Mouse (Mus musculus) spleen, adult 2 months (tissue): Measurements from ENCODE around the gene Exosc1. TPM values are rescaled to one million over a fixed set of nuclear protein-coding genes. Genes with fewer than 3 reads are reported as not detected.

Experiments
- DNase-seq, 2 experiments: peaks; one replicate each; pipeline versions ENCODE4 v3.0.0 to v3.0.0-alpha.2; 2012 to 2021; ENCODE audit warnings: low spot score in 2 of 2, low read depth in 1 of 2
- H3K27ac ChIP-seq: fragments of 200-500 bp; 2 replicates; pipeline ENCODE4 v1.5.1; 2012; ENCODE audit warnings: low read length, inconsistent platforms; ENCODE audit not compliant: insufficient read depth
- H3K27me3 ChIP-seq: fragments of 200-500 bp; 2 replicates; pipeline ENCODE4 v1.6.1; 2012; ENCODE audit warnings: mild to moderate bottlenecking, moderate library complexity, low read length, inconsistent platforms; ENCODE audit not compliant: control insufficient read depth, insufficient read depth
- H3K36me3 ChIP-seq: fragments of 200-500 bp; 2 replicates; pipeline ENCODE4 v1.6.1; 2012; ENCODE audit warnings: mild to moderate bottlenecking, low read length, inconsistent platforms; ENCODE audit not compliant: control insufficient read depth, insufficient read depth
- H3K4me1 ChIP-seq: fragments of 200-500 bp; 2 replicates; pipeline ENCODE4 v1.6.1; 2011; ENCODE audit warnings: inconsistent platforms; ENCODE audit not compliant: control insufficient read depth, insufficient read depth, insufficient read length
- H3K4me3 ChIP-seq: fragments of 200-500 bp; 2 replicates; pipeline ENCODE4 v1.5.1; 2011; ENCODE audit warnings: mild to moderate bottlenecking, inconsistent platforms; ENCODE audit not compliant: insufficient read depth, insufficient read length; ENCODE audit errors: extremely low read depth
- CTCF ChIP-seq: fragments of 200-500 bp; IDR thresholded peaks from 2 replicates; pipeline ENCODE4 v1.5.1; 2011; ENCODE audit warnings: mild to moderate bottlenecking, inconsistent platforms; ENCODE audit not compliant: insufficient read depth, insufficient read length, insufficient replicate concordance; ENCODE audit errors: extremely low read depth
- POLR2A ChIP-seq: fragments of 200-500 bp; IDR thresholded peaks from 2 replicates; pipeline ENCODE4 v1.6.1; 2011; ENCODE audit warnings: low read depth, low read length, inconsistent platforms
- WGBS: fragments of 180-500 bp; shearing (Covaris S2); methylation state at CpG from one replicate; pipeline ENCODE4 v1.1.7; 2018; 5-methylcytosine and 5-hydroxymethylcytosine counted together
- polyA plus RNA-seq: library from polyadenylated mRNA; depleted of rRNA; stranded (reverse); fragments of >200 nt; gene quantifications from 2 replicates; pipeline ENCODE4 v1.2.3, GENCODE M21; 2012

Exosc1 gene
- polyA plus RNA-seq, 1 experiment: 11.0 TPM

DNA sequence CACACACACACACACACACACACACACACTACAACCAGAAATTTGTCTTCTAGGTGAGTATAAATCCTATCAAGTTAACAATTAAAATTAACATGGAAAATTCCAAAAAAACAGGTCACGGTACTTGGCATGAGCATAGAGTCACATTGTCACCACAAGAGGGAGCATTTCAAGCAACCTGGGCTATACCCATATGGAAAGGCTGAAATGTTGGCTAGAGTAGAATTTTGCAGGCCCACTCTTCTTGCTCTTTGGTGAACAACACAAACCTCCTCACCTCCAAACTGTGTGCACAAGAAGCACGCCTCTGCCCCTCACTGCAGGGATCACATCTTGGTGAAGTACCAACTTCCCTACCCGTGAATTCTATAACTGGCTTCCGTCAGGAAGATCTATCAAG, 34.4 kb downstream of the Exosc1 start:
- Histone ChIP-seq H3K4me1 (peaks cover 9% of the 10 kb centered on the region; the same call in 1 of the 2 replicates), H3K36me3 (no peaks in the 10 kb centered on the region), H3K27ac (no peak overlapping the region), H3K4me3 (no peak overlapping the region), H3K27me3 (no peaks in the 10 kb centered on the region)
- 66% methylated on average over 4 of the region's 4 CpGs for WGBS
- TF ChIP-seq CTCF: peak; percentile 0; the same call in 1 of the 2 replicates
- TF ChIP-seq POLR2A: no peak
- no peak for DNase-seq

DNA sequence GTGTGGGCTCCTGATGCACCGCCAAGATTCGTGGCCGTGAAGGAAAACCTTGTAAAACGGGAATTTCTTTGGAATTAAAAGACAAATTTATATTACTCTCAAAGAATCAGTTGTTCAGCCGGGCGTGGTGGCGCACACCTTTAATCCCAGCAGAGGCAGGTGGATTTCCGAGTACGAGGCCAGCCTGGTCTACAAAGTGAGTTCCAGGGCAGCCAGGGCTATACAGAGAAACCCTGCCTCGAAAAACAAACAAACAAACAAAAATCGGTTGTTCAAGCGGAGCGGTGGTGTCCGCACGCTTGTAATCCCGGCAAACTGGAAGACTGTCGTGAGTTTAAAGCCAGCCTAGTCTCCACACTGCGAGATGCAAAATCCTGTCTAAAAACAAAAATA, 36.9 kb downstream of the Exosc1 start:
- TF ChIP-seq POLR2A (no peak), CTCF (no peak)
- DNase-seq: no peak
- 25% methylated on average over 18 of the region's 18 CpGs for WGBS
- Histone ChIP-seq H3K4me1 (peaks cover 9% of the 10 kb centered on the region; the same call in 1 of the 2 replicates), H3K36me3 (0 out of 2 replicates have a peak, but pooled peaks cover 2% of the 10 kb centered on the region), H3K4me3 (peak overlapping the region; percentile 71), H3K27me3 (no peaks in the 10 kb centered on the region), H3K27ac (no peak overlapping the region)

DNA sequence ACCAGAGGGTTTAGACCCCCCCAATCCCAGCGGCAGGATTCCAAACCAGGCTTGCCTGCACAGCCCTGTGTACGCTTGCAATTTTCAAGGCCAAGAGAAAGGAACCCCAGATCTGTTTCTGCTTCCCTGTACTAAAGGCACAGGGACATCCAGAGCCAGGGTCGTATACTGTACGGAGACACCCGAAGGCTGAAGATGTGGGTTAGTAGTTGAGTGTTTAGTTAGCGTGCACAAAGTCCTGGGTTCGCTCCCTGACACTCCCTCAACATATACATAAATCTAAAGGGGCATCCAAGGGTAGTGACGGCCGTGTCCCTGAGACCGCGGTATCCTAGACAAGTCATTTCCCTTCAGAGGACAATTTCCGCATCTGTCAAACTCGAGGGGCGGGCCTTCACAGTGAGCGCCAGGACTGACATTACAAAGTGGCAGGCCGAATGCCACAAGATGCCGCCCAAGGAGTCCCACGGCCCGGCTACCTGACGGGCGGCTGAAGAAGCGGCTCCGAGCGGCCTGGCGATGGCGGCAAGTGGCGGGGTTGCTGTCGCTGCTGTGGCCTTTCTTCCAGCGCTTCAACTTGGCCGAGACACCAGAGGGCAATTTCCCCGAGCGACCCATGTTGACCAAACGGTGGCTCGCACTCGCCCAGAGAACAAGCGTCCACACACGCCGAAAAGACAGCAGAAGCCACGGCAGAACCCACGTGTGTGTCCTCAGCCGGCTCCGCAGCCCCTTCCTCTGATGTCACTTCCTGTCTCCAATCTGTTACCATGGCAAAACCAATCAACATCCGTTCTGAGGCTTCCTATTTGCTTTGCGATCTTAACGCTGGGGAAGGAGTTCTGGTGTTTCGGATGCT, 37.5 kb downstream of the Exosc1 start, which contains the start of gene Rrp12:
Gene Rrp12 (minus strand): TSS at position 714 of the 859 bp plus-strand sequence.
- TF ChIP-seq CTCF (no peak), POLR2A (no peak; the same call in 1 of the 2 replicates)
- H3K27me3 ChIP-seq: no peaks in the 10 kb centered on the region
- DNase-seq: peak; percentile 72 to 90
- H3K4me3 ChIP-seq: peak within 1 kb of the TSS; percentile 71
- under 1% methylated on average over 46 of the region's 46 CpGs for WGBS
- 0 out of 2 replicates have a peak, but pooled peaks cover 2% of the 10 kb centered on the region for H3K36me3 ChIP-seq
- H3K27ac ChIP-seq: peak within 1 kb of the TSS; percentile 69
- peaks cover 9% of the 10 kb centered on the region; the same call in 1 of the 2 replicates for H3K4me1 ChIP-seq

DNA sequence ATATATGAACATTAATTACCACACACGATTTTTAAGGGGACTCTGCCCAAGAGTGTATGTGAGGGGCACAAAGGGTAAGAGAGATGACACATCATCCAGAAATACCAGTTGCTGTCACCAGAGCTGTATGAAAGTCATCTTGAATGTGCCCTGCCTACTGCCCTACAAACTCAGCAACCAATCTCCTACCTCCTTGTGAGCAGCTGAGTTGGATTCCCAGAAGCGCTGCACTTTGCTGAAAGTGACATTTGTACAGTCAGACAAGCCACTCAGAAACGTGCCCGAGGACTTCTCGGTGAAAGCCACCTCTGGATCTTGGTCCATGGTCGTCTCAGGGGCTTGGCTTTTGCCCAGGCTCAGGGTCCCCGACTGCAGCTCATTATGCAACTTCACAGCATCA, 38.3 kb downstream of the Exosc1 start:
- H3K36me3 ChIP-seq: peaks cover 7% of the 10 kb centered on the region; the same call in 1 of the 2 replicates
- no peak for DNase-seq
- H3K4me3 ChIP-seq: no peak overlapping the region
- peaks cover 4% of the 10 kb centered on the region; the same call in 1 of the 2 replicates for H3K4me1 ChIP-seq
- WGBS: 39% methylated on average over 7 of the region's 7 CpGs
- H3K27ac ChIP-seq: no peak overlapping the region
- no peaks in the 10 kb centered on the region for H3K27me3 ChIP-seq
- TF ChIP-seq POLR2A (no peak), CTCF (no peak)

DNA sequence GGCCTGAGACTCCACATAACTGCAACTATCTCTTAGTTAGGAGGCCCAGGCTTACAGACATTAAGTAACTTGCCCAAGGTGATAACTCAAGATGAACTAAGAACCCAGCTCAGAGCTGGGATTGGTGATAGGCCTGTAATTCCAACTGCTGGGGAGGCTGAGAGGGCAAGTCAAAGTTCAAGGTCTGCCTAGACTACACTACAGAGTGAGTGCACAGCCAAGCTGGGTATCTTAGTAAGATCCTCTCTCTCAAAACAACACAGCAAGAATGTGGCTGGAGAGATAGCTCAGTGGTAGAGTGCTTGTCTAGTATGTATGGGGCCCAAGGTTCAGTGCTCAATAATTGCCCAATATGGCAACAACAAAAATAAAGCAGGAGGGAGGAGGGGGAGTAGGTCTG, 45.0 kb downstream of the Exosc1 start:
- TF ChIP-seq CTCF (no peak), POLR2A (no peak)
- H3K4me3 ChIP-seq: no peak overlapping the region

DNA sequence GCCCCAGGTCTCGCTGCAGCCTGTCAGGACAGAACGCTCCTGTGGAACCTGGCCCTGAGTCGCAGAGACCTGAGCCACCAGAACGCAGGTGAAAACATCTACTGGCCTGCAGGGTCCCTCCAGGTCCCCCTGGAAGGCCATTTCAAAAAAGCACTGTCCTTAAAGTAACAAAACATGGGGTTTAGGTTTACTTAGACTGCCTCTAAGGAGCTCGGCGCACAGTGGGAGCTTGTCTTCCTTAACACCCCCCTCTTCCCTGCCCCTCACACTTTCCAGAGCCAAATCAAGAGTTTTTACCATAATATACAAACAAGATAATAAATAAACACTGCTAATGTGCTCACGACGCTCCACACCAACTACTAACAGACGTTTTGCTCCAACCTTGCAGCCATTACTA, 49.3 kb downstream of the Exosc1 start:
- WGBS: 93% methylated on average over 9 of the region's 9 CpGs

More for the DNA sequence above, 45.0 kb downstream of the Exosc1 start:
- Histone ChIP-seq H3K27me3 (no peaks in the 10 kb centered on the region), H3K36me3 (peaks cover 25% of the 10 kb centered on the region), H3K4me1 (no peaks in the 10 kb centered on the region), H3K27ac (no peak overlapping the region)
- no peak for DNase-seq

DNA sequence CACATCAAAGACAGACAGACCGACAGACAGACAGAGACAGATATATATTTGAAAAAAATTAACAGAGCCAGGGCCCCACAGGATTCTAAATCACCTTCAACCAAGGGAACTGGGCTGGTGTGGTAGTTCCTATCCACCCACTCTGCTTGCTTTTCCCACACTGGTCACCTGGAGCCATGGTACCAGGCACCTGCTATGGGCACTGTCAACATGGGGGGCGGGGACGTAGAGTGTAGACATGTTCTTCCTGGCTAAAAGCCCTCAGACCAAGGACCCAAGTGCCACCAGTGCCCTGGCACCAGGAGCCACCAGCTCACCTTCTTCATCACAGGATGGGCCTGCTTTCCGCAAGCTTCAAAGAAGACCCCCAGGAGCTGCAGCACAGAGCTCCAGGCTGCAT, 51.4 kb downstream of the Exosc1 start:
- no peak for DNase-seq
- 97% methylated on average over 4 of the region's 4 CpGs for WGBS
- H3K27ac ChIP-seq: no peak overlapping the region
- TF ChIP-seq CTCF: no peak
- TF ChIP-seq POLR2A: no peak
- no peaks in the 10 kb centered on the region for H3K4me1 ChIP-seq
- H3K27me3 ChIP-seq: no peaks in the 10 kb centered on the region
- peaks cover 30% of the 10 kb centered on the region for H3K36me3 ChIP-seq
- no peak overlapping the region for H3K4me3 ChIP-seq

More for the DNA sequence above, 49.3 kb downstream of the Exosc1 start:
- H3K27me3 ChIP-seq: no peaks in the 10 kb centered on the region
- no peak overlapping the region for H3K27ac ChIP-seq
- no peaks in the 10 kb centered on the region for H3K4me1 ChIP-seq
- DNase-seq: no peak
- peaks cover 29% of the 10 kb centered on the region for H3K36me3 ChIP-seq
- TF ChIP-seq POLR2A: no peak
- TF ChIP-seq CTCF: no peak
- H3K4me3 ChIP-seq: no peak overlapping the region
